Mouse (Mus musculus) limb, embryonic 11.5 days (tissue): ENCODE measurements at regions not wholly inside any gene's neighbourhood (a gene's known extent, or its start where the extent isn't known, plus 50 kb on each side); places are given as distances from the start of the nearest gene placed in this dataset.

Source experiments
- ATAC-seq: fragments of 200-750 bp; cut with Nextera tagmentation; 2 replicates; pipeline ENCODE4 v1.8.0; 2017; ENCODE audit warnings: low read depth; ENCODE audit not compliant: insufficient number of reproducible peaks, low FRiP score, low TSS enrichment
- DNase-seq: peaks from one replicate; pipeline ENCODE4 v3.0.0-alpha.2; 2015; ENCODE audit warnings: low spot score
- H3K27ac ChIP-seq: fragments of 300-500 bp; sonication (generic); replicated peaks from 2 replicates; pipeline ENCODE4 v1.5.1; 2014; ENCODE audit warnings: low read depth, mild to moderate bottlenecking, low read length
- H3K27me3 ChIP-seq: fragments of 300-500 bp; sonication (generic); 2 replicates; pipeline ENCODE4 v1.6.1; 2014; ENCODE audit warnings: mild to moderate bottlenecking, low read length, mixed read lengths; ENCODE audit not compliant: control insufficient read depth, insufficient read depth
- H3K36me3 ChIP-seq: fragments of 300-500 bp; sonication (generic); 2 replicates; pipeline ENCODE4 v1.6.1; 2014; ENCODE audit warnings: mild to moderate bottlenecking, low read length, moderate library complexity, mixed read lengths; ENCODE audit not compliant: control insufficient read depth, insufficient read depth
- H3K4me1 ChIP-seq: fragments of 300-500 bp; sonication (generic); 2 replicates; pipeline ENCODE4 v1.6.1; 2014; ENCODE audit warnings: low read length, mixed read lengths; ENCODE audit not compliant: control insufficient read depth, insufficient read depth
- H3K4me2 ChIP-seq: fragments of 300-500 bp; sonication (generic); 2 replicates; pipeline ENCODE4 v1.6.1; 2014; ENCODE audit warnings: low read depth, mild to moderate bottlenecking, moderate library complexity; ENCODE audit not compliant: severe bottlenecking
- H3K4me3 ChIP-seq: fragments of 300-500 bp; sonication (generic); 2 replicates; pipeline ENCODE4 v1.5.1; 2014; ENCODE audit warnings: low read depth, low read length
- H3K9ac ChIP-seq: fragments of 300-500 bp; sonication (generic); 2 replicates; pipeline ENCODE4 v1.6.1; 2014; ENCODE audit warnings: mild to moderate bottlenecking, low read length
- H3K9me3 ChIP-seq: fragments of 300-500 bp; sonication (generic); 2 replicates; pipeline ENCODE4 v1.6.1; 2016; ENCODE audit warnings: low read length; ENCODE audit not compliant: control insufficient read depth
- WGBS: fragments of 180-500 bp; shearing (Covaris S2); extraction: QIAGEN DNeasy Blood & Tissue Kit; methylation state at CpG from one replicate; pipeline ENCODE4 v1.1.7; 2014; 5-methylcytosine and 5-hydroxymethylcytosine counted together

GRCm38 (mm10) chr2:51055339-51055738 is 93.6 kb downstream of the Rnd3 start:
- Histone ChIP-seq H3K9ac (no peak overlapping the region), H3K4me2 (no peak overlapping the region), H3K27me3 (no peaks in the 10 kb centered on the region), H3K27ac (no peak overlapping the region), H3K4me3 (no peak overlapping the region), H3K4me1 (no peaks in the 10 kb centered on the region; the same call in 1 of the 2 replicates), H3K9me3 (no peaks in the 10 kb centered on the region), H3K36me3 (no peaks in the 10 kb centered on the region)
- DNase-seq (no peak), ATAC-seq (no peak)
- 70% methylated on average over 3 of the region's 3 CpGs for WGBS

DNA sequence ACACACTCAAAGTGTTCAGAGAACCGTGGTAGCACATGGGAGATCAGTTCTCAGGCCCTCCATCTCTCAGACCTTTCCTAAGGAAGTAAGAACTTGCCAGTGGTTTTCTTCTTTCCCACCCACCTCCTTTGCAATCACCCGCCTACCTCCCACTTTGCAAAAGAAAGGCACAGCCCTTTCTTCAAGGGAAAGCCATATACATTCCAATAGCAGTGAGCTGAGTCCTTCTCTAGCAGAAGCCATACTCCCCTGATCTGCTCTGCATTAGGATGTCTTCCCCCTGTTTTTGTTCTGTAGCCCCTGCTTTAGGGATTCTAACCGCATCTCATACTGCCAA is 99.1 kb downstream of the Rnd3 start:
- Histone ChIP-seq H3K27me3 (no peaks in the 10 kb centered on the region), H3K9ac (no peak overlapping the region), H3K4me2 (no peak overlapping the region), H3K27ac (no peak overlapping the region), H3K36me3 (no peaks in the 10 kb centered on the region), H3K9me3 (no peaks in the 10 kb centered on the region), H3K4me1 (no peaks in the 10 kb centered on the region), H3K4me3 (no peak overlapping the region)
- DNase-seq = no peak
- no peak for ATAC-seq
- WGBS = 62% methylated on average over 3 of the region's 3 CpGs

- Histone ChIP-seq H3K4me2 (no peak overlapping the region), H3K9ac (no peak overlapping the region), H3K4me1 (no peaks in the 10 kb centered on the region), H3K9me3 (no peaks in the 10 kb centered on the region), H3K4me3 (no peak overlapping the region), H3K36me3 (no peaks in the 10 kb centered on the region), H3K27ac (no peak overlapping the region), H3K27me3 (no peaks in the 10 kb centered on the region)
- 78% methylated on average over 8 of the region's 8 CpGs for WGBS
- ATAC-seq (no peak), DNase-seq (no peak)
Observed at GRCm38 (mm10) chr2:51049101-51049833, 99.6 kb downstream of the Rnd3 start.

GRCm38 (mm10) chr2:51047520-51047919 is 101.4 kb downstream of the Rnd3 start:
- Histone ChIP-seq H3K36me3 (no peaks in the 10 kb centered on the region), H3K27me3 (no peaks in the 10 kb centered on the region), H3K9me3 (no peaks in the 10 kb centered on the region), H3K27ac (no peak overlapping the region), H3K4me1 (no peaks in the 10 kb centered on the region), H3K4me3 (no peak overlapping the region), H3K9ac (no peak overlapping the region), H3K4me2 (no peak overlapping the region)
- 57% methylated on average over 5 of the region's 5 CpGs for WGBS
- DNase-seq (no peak), ATAC-seq (no peak)

DNA sequence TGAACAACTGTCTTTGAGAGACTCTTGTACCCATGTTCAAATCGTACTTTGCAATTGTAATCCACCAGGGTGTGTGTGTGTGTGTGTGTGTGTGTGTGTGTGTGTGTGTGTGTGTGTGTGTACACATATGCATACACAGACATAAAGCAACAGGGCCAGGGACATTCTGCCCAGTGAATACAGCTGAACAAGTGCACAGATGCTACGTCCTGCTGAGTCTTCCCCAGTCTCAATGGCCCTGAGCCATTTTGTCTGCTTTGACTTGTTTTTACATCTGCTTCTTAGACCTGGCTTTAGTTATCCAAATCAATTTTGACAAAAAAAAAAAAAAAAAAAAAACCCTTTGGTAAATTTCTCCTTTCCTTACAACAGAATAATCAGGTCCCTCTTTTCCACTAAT is 103.3 kb downstream of the Rnd3 start:
- ATAC-seq = no peak
- 87% methylated on average over 2 of the region's 2 CpGs for WGBS
- Histone ChIP-seq H3K27me3 (no peaks in the 10 kb centered on the region), H3K36me3 (no peaks in the 10 kb centered on the region), H3K27ac (no peak overlapping the region), H3K9me3 (no peaks in the 10 kb centered on the region), H3K9ac (no peak overlapping the region), H3K4me1 (no peaks in the 10 kb centered on the region), H3K4me2 (no peak overlapping the region), H3K4me3 (no peak overlapping the region)
- no peak for DNase-seq

DNA sequence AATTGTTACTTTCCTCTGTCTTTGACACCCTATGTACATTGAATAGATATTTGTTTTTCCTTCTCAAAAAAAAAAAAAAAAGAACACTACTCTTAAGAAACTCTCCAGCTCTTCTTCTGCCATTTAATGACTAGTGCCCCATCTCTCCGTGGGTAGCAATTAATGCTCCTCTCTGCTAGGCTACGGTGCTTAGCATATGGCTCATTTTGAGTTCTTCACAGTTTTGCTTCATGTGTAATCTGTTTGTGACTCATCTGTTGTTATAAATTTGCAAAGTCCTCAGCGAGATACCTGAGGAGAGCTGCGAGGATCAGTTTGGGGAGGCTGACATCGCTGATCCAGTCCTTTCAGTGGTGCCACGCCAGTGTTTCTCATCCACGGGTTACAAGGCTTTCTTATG is 107.8 kb downstream of the Rnd3 start:
- H3K4me1 ChIP-seq = no peaks in the 10 kb centered on the region
- H3K27me3 ChIP-seq = no peaks in the 10 kb centered on the region
- H3K9ac ChIP-seq = no peak overlapping the region
- no peaks in the 10 kb centered on the region for H3K9me3 ChIP-seq
- WGBS = 47% methylated on average over 7 of the region's 7 CpGs
- no peak for DNase-seq
- H3K4me3 ChIP-seq = no peak overlapping the region
- H3K36me3 ChIP-seq = no peaks in the 10 kb centered on the region
- H3K4me2 ChIP-seq = no peak overlapping the region
- H3K27ac ChIP-seq = no peak overlapping the region
- ATAC-seq = no peak

DNA sequence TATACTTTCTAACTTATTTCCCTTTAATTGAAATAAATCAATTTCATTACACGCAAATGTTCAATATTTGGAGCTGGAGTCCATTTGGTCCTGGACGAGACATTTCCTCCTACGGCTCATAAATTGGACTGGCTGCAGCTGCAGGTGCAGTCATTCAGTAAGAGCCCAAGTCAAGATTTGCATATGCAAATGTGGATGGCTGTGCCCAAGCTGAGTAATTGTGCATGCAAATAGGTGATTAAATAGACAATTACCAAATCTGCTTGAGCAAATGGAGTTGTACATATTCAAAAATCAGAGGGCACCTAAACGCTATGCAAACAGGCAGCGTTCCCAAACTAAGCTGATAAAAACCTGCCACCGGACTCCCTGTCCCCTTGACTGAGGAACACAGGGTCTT is 110.2 kb downstream of the Rnd3 start:
- no peaks in the 10 kb centered on the region for H3K27me3 ChIP-seq
- ATAC-seq (no peak), DNase-seq (no peak)
- H3K4me1 ChIP-seq = no peaks in the 10 kb centered on the region
- H3K36me3 ChIP-seq = no peaks in the 10 kb centered on the region
- 79% methylated on average over 6 of the region's 6 CpGs for WGBS
- H3K4me2 ChIP-seq = no peak overlapping the region
- H3K27ac ChIP-seq = no peak overlapping the region
- no peak overlapping the region for H3K9ac ChIP-seq
- no peak overlapping the region for H3K4me3 ChIP-seq
- H3K9me3 ChIP-seq = no peaks in the 10 kb centered on the region

GRCm38 (mm10) chr2:51036995-51037394 is 111.9 kb downstream of the Rnd3 start:
- WGBS = 78% methylated on average over 5 of the region's 5 CpGs
- no peaks in the 10 kb centered on the region for H3K27me3 ChIP-seq
- H3K4me1 ChIP-seq = no peaks in the 10 kb centered on the region
- no peak overlapping the region for H3K4me3 ChIP-seq
- H3K27ac ChIP-seq = no peak overlapping the region
- H3K9ac ChIP-seq = no peak overlapping the region
- DNase-seq (no peak), ATAC-seq (no peak)
- no peak overlapping the region for H3K4me2 ChIP-seq
- H3K36me3 ChIP-seq = no peaks in the 10 kb centered on the region
- H3K9me3 ChIP-seq = no peaks in the 10 kb centered on the region

GRCm38 (mm10) chr2:51036190-51036755 is 112.6 kb downstream of the Rnd3 start:
- Histone ChIP-seq H3K9ac (no peak overlapping the region), H3K27me3 (no peaks in the 10 kb centered on the region), H3K4me3 (no peak overlapping the region), H3K27ac (no peak overlapping the region), H3K4me2 (no peak overlapping the region), H3K9me3 (no peaks in the 10 kb centered on the region), H3K36me3 (no peaks in the 10 kb centered on the region), H3K4me1 (no peaks in the 10 kb centered on the region)
- ATAC-seq (no peak), DNase-seq (no peak)
- WGBS = 81% methylated on average over 8 of the region's 8 CpGs
